8 mouse cellular contexts compared by ENCODE assay signal in genomic region chr4:81669181-81669580, GRCm38 (mm10).
A peak's percentile ranks its signal among the peaks of the same experiment; 100 is the strongest.
DNase-seq lines count a peak whose midpoint lies in the region; ATAC-seq and TF ChIP-seq lines count a peak whose summit lies in the region.

No protein-coding gene starts in this region.

- H3K9me3 ChIP-seq in lung, postnatal 0 days (ENCODE audit: low read length): no peaks in the 10 kb centered on the region
- H3K9me3 ChIP-seq in limb, embryonic 14.5 days (ENCODE audit: control insufficient read depth, low read length): no peaks in the 10 kb centered on the region

- no peak for TF ChIP-seq EP300 in lung, postnatal 0 days (IDR thresholded peaks at IDR 0.05)

- no peak; the same call in 1 of the 2 replicates for ATAC-seq in lung, postnatal 0 days
- peak; percentile 50; the same call in 1 of the 2 replicates for ATAC-seq in limb, embryonic 14.5 days (ENCODE audit: low FRiP score, low read depth)

- peak; percentile 17 for DNase-seq in adrenal gland, postnatal 10 days
- no peak for DNase-seq in adrenal gland, adult 18-20 months (ENCODE audit: low spot score in 2 of 2)
- peak; percentile 41 for DNase-seq in lung, postnatal 0 days (ENCODE audit: low spot score)
- no peak for DNase-seq in lung, postnatal 36 days
- peak; percentile 66 for DNase-seq in forelimb bud, embryonic 11.5 days (ENCODE audit: low read depth, low spot score)
- DNase-seq in limb, embryonic 14.5 days (ENCODE audit: low spot score): peak; percentile 68
- DNase-seq in layer of hippocampus, postnatal 36 days: no peak
- DNase-seq in adipocyte (ENCODE audit: low spot score): no peak

- no peak overlapping the region for H3K27ac ChIP-seq in lung, postnatal 0 days (ENCODE audit: low read length)
- no peak overlapping the region for H3K27ac ChIP-seq in limb, embryonic 14.5 days (replicated peaks; ENCODE audit: low read depth, low read length)

- 13% methylated on average over 3 of the region's 3 CpGs for WGBS in lung, postnatal 0 days
- 5% methylated on average over 3 of the region's 3 CpGs for WGBS in limb, embryonic 14.5 days

- no peak overlapping the region for H3K4me3 ChIP-seq in lung, postnatal 0 days (ENCODE audit: low read depth, low read length)
- no peak overlapping the region for H3K4me3 ChIP-seq in limb, embryonic 14.5 days (replicated peaks; ENCODE audit: low read length)

- no peaks in the 10 kb centered on the region for H3K36me3 ChIP-seq in lung, postnatal 0 days (ENCODE audit: insufficient read depth, low read length)
- H3K36me3 ChIP-seq in limb, embryonic 14.5 days (ENCODE audit: control insufficient read depth, insufficient read depth, low read length): no peaks in the 10 kb centered on the region

- no peaks in the 10 kb centered on the region for H3K4me1 ChIP-seq in lung, postnatal 0 days (ENCODE audit: insufficient read depth, low read depth, low read length)
- H3K4me1 ChIP-seq in limb, embryonic 14.5 days (ENCODE audit: control insufficient read depth, insufficient read depth, low read length): 0 out of 2 replicates have a peak, but pooled peaks cover 2% of the 10 kb centered on the region

- no peak overlapping the region for H3K9ac ChIP-seq in lung, postnatal 0 days (replicated peaks; ENCODE audit: low read depth)
- H3K9ac ChIP-seq in limb, embryonic 14.5 days (ENCODE audit: low read depth, low read length, severe bottlenecking): no peak overlapping the region

- no peak for TF ChIP-seq CTCF in lung, postnatal 0 days (IDR thresholded peaks at IDR 0.05)

- H3K4me2 ChIP-seq in lung, postnatal 0 days (replicated peaks; ENCODE audit: low read depth, low read length): no peak overlapping the region
- H3K4me2 ChIP-seq in limb, embryonic 14.5 days (replicated peaks; ENCODE audit: low read depth, low read length, severe bottlenecking): no peak overlapping the region

- no peaks in the 10 kb centered on the region for H3K27me3 ChIP-seq in lung, postnatal 0 days (replicated peaks; ENCODE audit: insufficient read depth, low read length)
- no peaks in the 10 kb centered on the region for H3K27me3 ChIP-seq in limb, embryonic 14.5 days (ENCODE audit: control insufficient read depth, insufficient read depth, low read length)

- no peak for TF ChIP-seq POLR2A in limb, embryonic 14.5 days (IDR thresholded peaks at IDR 0.05; ENCODE audit: borderline replicate concordance, extremely low read depth, insufficient read depth, insufficient read length)

Comparison
In these comparisons a context has a peak if more than half of its experiments do, and no peak if none do; other contexts are left out.
1. DNase-seq: peak in adrenal gland, postnatal 10 days (single experiment), lung, postnatal 0 days (single experiment), forelimb bud, embryonic 11.5 days (single experiment) and limb, embryonic 14.5 days (single experiment); none in adrenal gland, adult 18-20 months (0 of 2), lung, postnatal 36 days (single experiment), layer of hippocampus, postnatal 36 days (0 of 2) and adipocyte (single experiment).